In genomic region chr10:7063752-7064457, GRCm38 (mm10) we compare ENCODE assay signal across 15 mouse cellular contexts. TPM values are rescaled to one million over a fixed set of nuclear protein-coding genes. Genes with fewer than 3 reads are reported as not detected.
A peak's percentile ranks its signal among the peaks of the same experiment; 100 is the strongest.
DNase-seq lines count a peak whose midpoint lies in the region; ATAC-seq and TF ChIP-seq lines count a peak whose summit lies in the region.
"Had no signal": no experiment of that assay in that cellular context is flagged by ENCODE, and none has a peak within 500 bp of the region (broad histone marks: within the 10 kb centered on the region; RNA-seq: fewer than 3 reads in every experiment).

No protein-coding gene starts in this region.

- no peak for TF ChIP-seq CTCF in MEL (IDR thresholded peaks at IDR 0.05 in 2 of 3, conservative IDR thresholded peaks at IDR 0.05 in 1 of 3; ENCODE audit: control insufficient read depth in 1 of 3, insufficient read depth in 1 of 3, low read depth in 2 of 3, low read length in 3 of 3, poor library complexity in 1 of 3, severe bottlenecking in 1 of 3)

- WGBS in liver, embryonic 15.5 days (ENCODE audit: insufficient replicate concordance) = 32% methylated on average over 9 of the region's 9 CpGs
- 87% methylated on average over 9 of the region's 9 CpGs for WGBS in midbrain, embryonic 16.5 days

- no peaks in the 10 kb centered on the region for H3K36me3 ChIP-seq in liver, embryonic 15.5 days (replicated peaks)
- peaks cover 0 to 3% of the 10 kb centered on the region in 2 experiments; a peak in 1 of 4 replicates for H3K36me3 ChIP-seq in MEL (ENCODE audit: control insufficient read depth in 1 of 2, insufficient read depth in 2 of 2, low read length in 2 of 2)
- no peaks in the 10 kb centered on the region for H3K36me3 ChIP-seq in midbrain, embryonic 16.5 days (ENCODE audit: control insufficient read depth, insufficient read depth, low read length)
- H3K36me3 ChIP-seq: embryonic facial prominence, embryonic 12.5 days; liver, embryonic 13.5 days had no signal

- no peak for ATAC-seq in liver, embryonic 15.5 days (ENCODE audit: insufficient read depth)
- peak; percentile 64 for ATAC-seq in monocyte, adult 5-6 weeks (replicated peaks; ENCODE audit: insufficient number of reproducible peaks, low FRiP score, low TSS enrichment, poor library complexity, severe bottlenecking)
- ATAC-seq in midbrain, embryonic 16.5 days = no peak
- ATAC-seq: hindbrain, embryonic 16.5 days had no signal

- no peak for TF ChIP-seq POLR2A in MEL (IDR thresholded peaks at IDR 0.05; ENCODE audit: control insufficient read depth in 1 of 2, insufficient read depth in 1 of 2, low read depth in 1 of 2, low read length in 2 of 2, poor library complexity in 1 of 2)

- H3K4me3 ChIP-seq in liver, embryonic 15.5 days (replicated peaks) = peak overlapping the region; percentile 21; the same call in 1 of the 2 replicates
- H3K4me3 ChIP-seq in MEL (ENCODE audit: control insufficient read depth in 1 of 2, insufficient read depth in 1 of 2, low read depth in 2 of 2, low read length in 2 of 2) = no peak overlapping the region
- H3K4me3 ChIP-seq in midbrain, embryonic 16.5 days (ENCODE audit: low read depth, low read length) = no peak overlapping the region
- H3K4me3 ChIP-seq: embryonic facial prominence, embryonic 12.5 days; liver, embryonic 13.5 days had no signal

- no peak overlapping the region for H3K4me2 ChIP-seq in liver, embryonic 15.5 days
- no peak overlapping the region for H3K4me2 ChIP-seq in midbrain, embryonic 16.5 days (ENCODE audit: low read length)
- H3K4me2 ChIP-seq: embryonic facial prominence, embryonic 12.5 days; liver, embryonic 13.5 days had no signal

- no peaks in the 10 kb centered on the region for H3K4me1 ChIP-seq in liver, embryonic 15.5 days (replicated peaks)
- H3K4me1 ChIP-seq in MEL (ENCODE audit: control insufficient read depth in 1 of 2, insufficient read depth in 2 of 2, low read length in 2 of 2) = no peaks in the 10 kb centered on the region
- H3K4me1 ChIP-seq in midbrain, embryonic 16.5 days (ENCODE audit: control insufficient read depth, insufficient read depth, low read length) = no peaks in the 10 kb centered on the region
- H3K4me1 ChIP-seq: embryonic facial prominence, embryonic 12.5 days; liver, embryonic 13.5 days had no signal

- H3K27ac ChIP-seq in liver, embryonic 15.5 days (replicated peaks) = no peak overlapping the region
- H3K27ac ChIP-seq in MEL (ENCODE audit: control insufficient read depth, low read depth, low read length) = no peak overlapping the region
- no peak overlapping the region for H3K27ac ChIP-seq in midbrain, embryonic 16.5 days (ENCODE audit: low read length)
- H3K27ac ChIP-seq: embryonic facial prominence, embryonic 12.5 days; liver, embryonic 13.5 days had no signal

- TF ChIP-seq RAD21 in MEL (IDR thresholded peaks at IDR 0.05; ENCODE audit: low read depth, low read length) = no peak

- DNase-seq in liver (no peak), A20 (ENCODE audit: low read depth, low spot score) (peak; percentile 80), MEL (ENCODE audit: low read depth, low spot score) (peak; percentile 18)
- no peak for DNase-seq in cerebellum, postnatal 14 days
- DNase-seq: adrenal gland, adult 2 months; heart, adult 18-20 months; kidney, adult 18-20 months; kidney, postnatal 4 days; liver, embryonic 13.5 days; thymus, adult 18-20 months had no signal

- no peaks in the 10 kb centered on the region for H3K27me3 ChIP-seq in liver, embryonic 15.5 days
- no peaks in the 10 kb centered on the region; a peak in 1 of 4 replicates for H3K27me3 ChIP-seq in MEL (ENCODE audit: control insufficient read depth in 1 of 2, insufficient read depth in 2 of 2, low read length in 2 of 2)
- no peaks in the 10 kb centered on the region for H3K27me3 ChIP-seq in midbrain, embryonic 16.5 days (ENCODE audit: control insufficient read depth, insufficient read depth, low read depth, low read length)
- H3K27me3 ChIP-seq: embryonic facial prominence, embryonic 12.5 days; liver, embryonic 13.5 days had no signal

- H3K79me2 ChIP-seq in MEL (ENCODE audit: control insufficient read depth, insufficient read depth, low read length, poor library complexity) = no peaks in the 10 kb centered on the region

- no peak for TF ChIP-seq EP300 in MEL (IDR thresholded peaks at IDR 0.05; ENCODE audit: low read depth in 1 of 2, low read length in 2 of 2)

- no peak overlapping the region for H3K9ac ChIP-seq in liver, embryonic 15.5 days
- H3K9ac ChIP-seq in MEL (ENCODE audit: control insufficient read depth, low read depth, low read length, poor library complexity, severe bottlenecking) = no peak overlapping the region
- H3K9ac ChIP-seq in midbrain, embryonic 16.5 days (ENCODE audit: low read depth, low read length) = no peak overlapping the region
- H3K9ac ChIP-seq: embryonic facial prominence, embryonic 12.5 days; liver, embryonic 13.5 days had no signal

- no peaks in the 10 kb centered on the region for H3K9me3 ChIP-seq in liver, embryonic 15.5 days (replicated peaks)
- no peaks in the 10 kb centered on the region for H3K9me3 ChIP-seq in MEL (replicated peaks; ENCODE audit: insufficient read depth, low read length)
- no peaks in the 10 kb centered on the region for H3K9me3 ChIP-seq in midbrain, embryonic 16.5 days (replicated peaks; ENCODE audit: control insufficient read depth, low read length, poor library complexity, severe bottlenecking)
- H3K9me3 ChIP-seq: embryonic facial prominence, embryonic 12.5 days; liver, embryonic 13.5 days had no signal

TF ChIP-seq in MEL, 35 proteins besides CTCF, POLR2A, EP300 and RAD21:
- no peak for TF ChIP-seq MYC (IDR thresholded peaks at IDR 0.05; ENCODE audit: low read depth, low read length)
- no peak for TF ChIP-seq ETS1 (IDR thresholded peaks at IDR 0.05; ENCODE audit: low read depth, low read length)
- TF ChIP-seq MYB (IDR thresholded peaks at IDR 0.05; ENCODE audit: low read depth, low read length) = no peak
- TF ChIP-seq RCOR1 (IDR thresholded peaks at IDR 0.05; ENCODE audit: low read depth, low read length) = no peak
- no peak for TF ChIP-seq TAL1 (IDR thresholded peaks at IDR 0.05; ENCODE audit: low read length)
- no peak for TF ChIP-seq BHLHE40 (IDR thresholded peaks at IDR 0.05; ENCODE audit: borderline replicate concordance, low read depth, low read length)
- TF ChIP-seq USF2 (IDR thresholded peaks at IDR 0.05; ENCODE audit: borderline replicate concordance in 1 of 2, insufficient read depth in 1 of 2, low read depth in 1 of 2, low read length in 2 of 2) = no peak
- TF ChIP-seq GATA1 (IDR thresholded peaks at IDR 0.05; ENCODE audit: low read depth, low read length) = no peak
- TF ChIP-seq TBP (IDR thresholded peaks at IDR 0.05; ENCODE audit: low read depth, low read length) = no peak
- TF ChIP-seq CHD1 (IDR thresholded peaks at IDR 0.05; ENCODE audit: low read depth, low read length) = no peak
- no peak for TF ChIP-seq GABPA (IDR thresholded peaks at IDR 0.05; ENCODE audit: low read depth, low read length)
- no peak for TF ChIP-seq MAX (IDR thresholded peaks at IDR 0.05; ENCODE audit: low read length)
- TF ChIP-seq ZNF384 (IDR thresholded peaks at IDR 0.05; ENCODE audit: low read depth, low read length) = no peak
- TF ChIP-seq MAFK (IDR thresholded peaks at IDR 0.05; ENCODE audit: borderline replicate concordance, low read depth, low read length) = no peak
- TF ChIP-seq SIN3A (IDR thresholded peaks at IDR 0.05; ENCODE audit: low read length) = no peak
- no peak for TF ChIP-seq MAZ (IDR thresholded peaks at IDR 0.05; ENCODE audit: low read depth, low read length)

RNA-seq across cellular contexts. Expression of gene Ipcef1, which starts 11.6 kb away (rescaled TPM):
- polyA plus RNA-seq in liver, embryonic 15.5 days (2015; fragmentation: Nextera tagmentation; extraction: Ambion mirVana) = 0.78 and 1.1 TPM in 2 replicates
- not detected in 2 replicates for total RNA-seq in MEL (2012; rRNA removed)
- polyA plus RNA-seq in MEL (2012; ENCODE audit: insufficient read depth in 1 of 2, insufficient read length in 2 of 2, low read depth in 1 of 2, low replicate concordance in 2 of 2, missing spikeins in 1 of 2) = not detected
- 20.3 to 56.6 TPM (median 30.0 TPM) in 3 replicates for total RNA-seq in monocyte, adult 5-6 weeks (2017)
- polyA plus RNA-seq in midbrain, embryonic 16.5 days (2015; fragmentation: Nextera tagmentation; extraction: Ambion mirVana) = 0.98 and 1.6 TPM in 2 replicates

Comparison
In these comparisons a context has a peak if more than half of its experiments do, and no peak if none do; other contexts are left out.
1. DNase-seq: peak in A20 (single experiment) and MEL (single experiment); none in liver (single experiment) and cerebellum, postnatal 14 days (0 of 2).